ENCODE assay signal across 11 mouse cellular contexts in genomic region chr1:125488915-125489730, GRCm38 (mm10). TPM values are rescaled to one million over a fixed set of nuclear protein-coding genes. Genes with fewer than 3 reads are reported as not detected.
A peak's percentile ranks its signal among the peaks of the same experiment; 100 is the strongest.
DNase-seq lines count a peak whose midpoint lies in the region; ATAC-seq lines count a peak whose summit lies in the region.
"Had no signal": no experiment of that assay in that cellular context is flagged by ENCODE, and none has a peak within 500 bp of the region (broad histone marks: within the 10 kb centered on the region; RNA-seq: fewer than 3 reads in every experiment).

No protein-coding gene starts in this region.

- DNase-seq in liver, embryonic 13.5 days, result no peak
- DNase-seq in liver, embryonic 11.5 days (ENCODE audit: low spot score), result no peak
- DNase-seq in intestine, embryonic 14.5 days (ENCODE audit: low spot score), result no peak
- peak; percentile 41 for DNase-seq in kidney, adult 9 months
- DNase-seq in ovary, postnatal 14 days (ENCODE audit: low spot score), result no peak
- DNase-seq: heart, postnatal 36 days; left cerebral cortex, postnatal 4 days had no signal

- WGBS in liver, embryonic 13.5 days (ENCODE audit: insufficient replicate concordance), result 52% methylated on average over 5 of the region's 5 CpGs
- 63% methylated on average over 5 of the region's 5 CpGs for WGBS in liver, embryonic 11.5 days
- WGBS in intestine, embryonic 14.5 days, result 51% methylated on average over 5 of the region's 5 CpGs
- WGBS in midbrain, embryonic 16.5 days, result 75% methylated on average over 5 of the region's 5 CpGs

- no peaks in the 10 kb centered on the region for H3K36me3 ChIP-seq in liver, embryonic 13.5 days
- no peaks in the 10 kb centered on the region for H3K36me3 ChIP-seq in liver, embryonic 11.5 days (ENCODE audit: control insufficient read depth, insufficient read depth, low read length)
- H3K36me3 ChIP-seq in intestine, embryonic 14.5 days (ENCODE audit: control insufficient read depth, insufficient read depth, low read length), result no peaks in the 10 kb centered on the region
- H3K36me3 ChIP-seq in midbrain, embryonic 16.5 days (ENCODE audit: control insufficient read depth, insufficient read depth, low read length), result no peaks in the 10 kb centered on the region
- H3K36me3 ChIP-seq: neural tube, embryonic 12.5 days had no signal

- no peak overlapping the region for H3K4me2 ChIP-seq in liver, embryonic 13.5 days
- H3K4me2 ChIP-seq in liver, embryonic 11.5 days, result no peak overlapping the region
- H3K4me2 ChIP-seq in intestine, embryonic 14.5 days (ENCODE audit: low read length), result no peak overlapping the region
- H3K4me2 ChIP-seq in midbrain, embryonic 16.5 days (ENCODE audit: low read length), result no peak overlapping the region
- H3K4me2 ChIP-seq: neural tube, embryonic 12.5 days had no signal

- H3K4me1 ChIP-seq in liver, embryonic 13.5 days (replicated peaks), result no peaks in the 10 kb centered on the region
- H3K4me1 ChIP-seq in liver, embryonic 11.5 days (replicated peaks; ENCODE audit: control insufficient read depth, insufficient read depth, low read length), result no peaks in the 10 kb centered on the region
- H3K4me1 ChIP-seq in intestine, embryonic 14.5 days (replicated peaks; ENCODE audit: control insufficient read depth, insufficient read depth, low read length), result no peaks in the 10 kb centered on the region
- no peaks in the 10 kb centered on the region for H3K4me1 ChIP-seq in midbrain, embryonic 16.5 days (ENCODE audit: control insufficient read depth, insufficient read depth, low read length)
- H3K4me1 ChIP-seq: neural tube, embryonic 12.5 days had no signal

- peak; percentile 45; the same call in 1 of the 2 replicates for ATAC-seq in liver, embryonic 13.5 days (ENCODE audit: low read depth)
- no peak for ATAC-seq in liver, embryonic 11.5 days (replicated peaks; ENCODE audit: low FRiP score)
- peak; percentile 84 for ATAC-seq in intestine, embryonic 14.5 days (replicated peaks; ENCODE audit: low FRiP score, low TSS enrichment, low read depth)
- ATAC-seq in megakaryocyte progenitor cell, adult 5-6 weeks (replicated peaks; ENCODE audit: poor library complexity), result 0 out of 2 replicates have a peak, but pooled peaks have one; percentile 17
- ATAC-seq in midbrain, embryonic 16.5 days, result no peak

- no peak overlapping the region for H3K9ac ChIP-seq in liver, embryonic 13.5 days
- no peak overlapping the region for H3K9ac ChIP-seq in liver, embryonic 11.5 days (ENCODE audit: low read depth, low read length)
- H3K9ac ChIP-seq in intestine, embryonic 14.5 days (ENCODE audit: low read length), result no peak overlapping the region
- no peak overlapping the region for H3K9ac ChIP-seq in midbrain, embryonic 16.5 days (ENCODE audit: low read depth, low read length)
- H3K9ac ChIP-seq: neural tube, embryonic 12.5 days had no signal

- no peak overlapping the region for H3K4me3 ChIP-seq in liver, embryonic 13.5 days (replicated peaks)
- no peak overlapping the region for H3K4me3 ChIP-seq in liver, embryonic 11.5 days (ENCODE audit: low read depth, low read length)
- H3K4me3 ChIP-seq in intestine, embryonic 14.5 days (ENCODE audit: low read depth, low read length), result no peak overlapping the region
- H3K4me3 ChIP-seq in midbrain, embryonic 16.5 days (ENCODE audit: low read depth, low read length), result no peak overlapping the region
- H3K4me3 ChIP-seq: layer of hippocampus, adult 2 months; neural tube, embryonic 12.5 days had no signal

- H3K27ac ChIP-seq in liver, embryonic 13.5 days, result no peak overlapping the region
- H3K27ac ChIP-seq in liver, embryonic 11.5 days (ENCODE audit: low read depth, low read length), result no peak overlapping the region
- H3K27ac ChIP-seq in intestine, embryonic 14.5 days (ENCODE audit: low read depth), result peak overlapping the region; percentile 44
- no peak overlapping the region for H3K27ac ChIP-seq in midbrain, embryonic 16.5 days (ENCODE audit: low read length)
- H3K27ac ChIP-seq: layer of hippocampus, adult 2 months; neural tube, embryonic 12.5 days had no signal

- no peaks in the 10 kb centered on the region for H3K9me3 ChIP-seq in liver, embryonic 13.5 days (replicated peaks)
- H3K9me3 ChIP-seq in liver, embryonic 11.5 days (ENCODE audit: control insufficient read depth, low read length), result no peaks in the 10 kb centered on the region
- no peaks in the 10 kb centered on the region for H3K9me3 ChIP-seq in intestine, embryonic 14.5 days (ENCODE audit: control insufficient read depth, low read length)
- no peaks in the 10 kb centered on the region for H3K9me3 ChIP-seq in midbrain, embryonic 16.5 days (replicated peaks; ENCODE audit: control insufficient read depth, low read length, poor library complexity, severe bottlenecking)
- H3K9me3 ChIP-seq: neural tube, embryonic 12.5 days had no signal

- no peaks in the 10 kb centered on the region for H3K27me3 ChIP-seq in liver, embryonic 13.5 days
- no peaks in the 10 kb centered on the region for H3K27me3 ChIP-seq in liver, embryonic 11.5 days (replicated peaks; ENCODE audit: control insufficient read depth, insufficient read depth, low read length)
- H3K27me3 ChIP-seq in intestine, embryonic 14.5 days (replicated peaks; ENCODE audit: control insufficient read depth, insufficient read depth, low read length), result no peaks in the 10 kb centered on the region
- no peaks in the 10 kb centered on the region for H3K27me3 ChIP-seq in midbrain, embryonic 16.5 days (ENCODE audit: control insufficient read depth, insufficient read depth, low read depth, low read length)
- H3K27me3 ChIP-seq: neural tube, embryonic 12.5 days had no signal

RNA-seq across cellular contexts. Expression of gene Actr3, which starts 53.6 kb away (rescaled TPM):
- polyA plus RNA-seq in liver, embryonic 13.5 days (2015; fragmentation: Nextera tagmentation; extraction: Ambion mirVana), result 142 and 164 TPM in 2 replicates
- polyA plus RNA-seq in liver, embryonic 11.5 days (2014; fragmentation: Nextera tagmentation; extraction: Ambion mirVana), result 245 and 281 TPM in 2 replicates
- polyA plus RNA-seq in intestine, embryonic 14.5 days (2014; fragmentation: Nextera tagmentation; extraction: Ambion mirVana), result 349 and 364 TPM in 2 replicates
- total RNA-seq in megakaryocyte progenitor cell, adult 5-6 weeks (2015), result 593 and 655 TPM in 2 replicates
- 974 and 976 TPM in 2 replicates for total RNA-seq in megakaryocyte progenitor cell, adult 5-6 weeks (2017)
- polyA plus RNA-seq in midbrain, embryonic 16.5 days (2015; fragmentation: Nextera tagmentation; extraction: Ambion mirVana), result 217 and 238 TPM in 2 replicates

Comparison
In these comparisons a context has a peak if more than half of its experiments do, and no peak if none do; other contexts are left out.
1. ATAC-seq: peak in liver, embryonic 13.5 days (single experiment), intestine, embryonic 14.5 days (single experiment) and megakaryocyte progenitor cell, adult 5-6 weeks (single experiment); none in liver, embryonic 11.5 days (single experiment) and midbrain, embryonic 16.5 days (single experiment).